Mouse (Mus musculus) ES-Bruce4 (cell line): Measurements from ENCODE around the gene Clrn2. TPM values are rescaled to one million over a fixed set of nuclear protein-coding genes. Genes with fewer than 3 reads are reported as not detected.
A peak's percentile ranks its signal among the peaks of the same experiment; 100 is the strongest.
"Not testable (repeated sequence)": the region's sequence is repeated elsewhere in the genome, so short reads cannot be mapped to it uniquely, and the experiment has no call there.

Source experiments
- H3K27ac ChIP-seq: 2 replicates; pipeline ENCODE4 v1.5.1; 2012; ENCODE audit warnings: low read length, inconsistent platforms; ENCODE audit not compliant: insufficient read depth
- H3K27me3 ChIP-seq: 2 replicates; pipeline ENCODE4 v1.6.1; 2012; ENCODE audit warnings: mild to moderate bottlenecking, low read length, inconsistent platforms; ENCODE audit not compliant: control insufficient read depth, poor library complexity, insufficient read depth, severe bottlenecking
- H3K36me3 ChIP-seq: 2 replicates; pipeline ENCODE4 v1.6.1; 2012; ENCODE audit warnings: inconsistent platforms, mild to moderate bottlenecking, low read length, moderate library complexity; ENCODE audit not compliant: control insufficient read depth, poor library complexity, insufficient read depth, severe bottlenecking
- H3K4me1 ChIP-seq: one replicate; pipeline ENCODE4 v1.8.1; 2011; ENCODE audit warnings: low read length; ENCODE audit not compliant: control insufficient read depth, insufficient read depth
- H3K4me3 ChIP-seq: 2 replicates; pipeline ENCODE4 v1.5.1; 2011; ENCODE audit warnings: low read depth, mild to moderate bottlenecking, low read length
- H3K9ac ChIP-seq: 2 replicates; pipeline ENCODE4 v1.6.1; 2012; ENCODE audit warnings: low read depth, mild to moderate bottlenecking, inconsistent platforms; ENCODE audit not compliant: poor library complexity, severe bottlenecking
- H3K9me3 ChIP-seq: replicated peaks from 2 replicates; pipeline ENCODE4 v1.6.1; 2012; ENCODE audit warnings: mild to moderate bottlenecking, low read length, inconsistent platforms; ENCODE audit not compliant: control insufficient read depth, poor library complexity, insufficient read depth, severe bottlenecking
- CTCF ChIP-seq: IDR thresholded peaks from one replicate; pipeline ENCODE4 v1.8.1; 2011; ENCODE audit warnings: low read depth, low read length
- EP300 ChIP-seq: IDR thresholded peaks from 2 replicates; pipeline ENCODE4 v1.6.1; 2011; ENCODE audit warnings: low read depth, low read length; ENCODE audit not compliant: insufficient read depth
- POLR2A ChIP-seq: IDR thresholded peaks from one replicate; pipeline ENCODE4 v1.8.1; 2011; ENCODE audit warnings: low read length; ENCODE audit not compliant: insufficient read depth
- polyA plus RNA-seq: library from polyadenylated mRNA; stranded (reverse); fragments of >200 nt; gene quantifications from 2 replicates; pipeline ENCODE4 v1.2.4, GENCODE M21; 2011; ENCODE audit warnings: low read depth; ENCODE audit not compliant: missing spikeins, insufficient read depth, insufficient read length

The Clrn2 gene
- polyA plus RNA-seq, 1 experiment: not detected

- H3K9ac ChIP-seq: no peak overlapping the region
- no peak overlapping the region for H3K4me3 ChIP-seq
- no peaks in the 10 kb centered on the region for H3K36me3 ChIP-seq
- H3K4me1 ChIP-seq: peaks cover 2% of the 10 kb centered on the region
- TF ChIP-seq CTCF (no peak), POLR2A (no peak), EP300 (no peak)
- H3K9me3 ChIP-seq: peaks cover 3% of the 10 kb centered on the region; the same call in 1 of the 2 replicates
- H3K27ac ChIP-seq: no peak overlapping the region
- H3K27me3 ChIP-seq: no peaks in the 10 kb centered on the region
Measured at GRCm38 (mm10) chr5:45421881-45422844, 31.4 kb upstream of the Clrn2 start.

- peaks cover 3% of the 10 kb centered on the region; the same call in 1 of the 2 replicates for H3K9me3 ChIP-seq
- no peaks in the 10 kb centered on the region for H3K36me3 ChIP-seq
- no peak overlapping the region for H3K27ac ChIP-seq
- no peaks in the 10 kb centered on the region for H3K27me3 ChIP-seq
- H3K4me1 ChIP-seq: peaks cover 2% of the 10 kb centered on the region
- TF ChIP-seq POLR2A (no peak), EP300 (no peak), CTCF (peak; percentile 73)
- no peak overlapping the region for H3K4me3 ChIP-seq
- H3K9ac ChIP-seq: no peak overlapping the region
Measured at GRCm38 (mm10) chr5:45424021-45424886, 29.3 kb upstream of the Clrn2 start.

GRCm38 (mm10) chr5:45425771-45426170, 27.8 kb upstream of the Clrn2 start:
- not testable (repeated sequence) for H3K27me3 ChIP-seq, H3K4me3 ChIP-seq, H3K36me3 ChIP-seq, H3K9me3 ChIP-seq, H3K9ac ChIP-seq, H3K4me1 ChIP-seq
- H3K27ac ChIP-seq: peak overlapping the region; percentile 28; the same call in 1 of the 2 replicates

GRCm38 (mm10) chr5:45426416-45427034, 27.0 kb upstream of the Clrn2 start:
- Histone ChIP-seq H3K4me1 (peaks cover 2% of the 10 kb centered on the region), H3K27me3 (no peaks in the 10 kb centered on the region), H3K9me3 (peaks cover 3% of the 10 kb centered on the region; the same call in 1 of the 2 replicates), H3K27ac (peak overlapping the region; percentile 51; the same call in 1 of the 2 replicates), H3K9ac (no peak overlapping the region), H3K36me3 (no peaks in the 10 kb centered on the region), H3K4me3 (no peak overlapping the region)
- TF ChIP-seq EP300 (no peak), POLR2A (no peak), CTCF (no peak)

- Histone ChIP-seq H3K27me3 (no peaks in the 10 kb centered on the region), H3K4me1 (peaks cover 2% of the 10 kb centered on the region), H3K9me3 (peaks cover 3% of the 10 kb centered on the region; the same call in 1 of the 2 replicates), H3K4me3 (no peak overlapping the region), H3K27ac (no peak overlapping the region), H3K36me3 (0 out of 2 replicates have a peak, but pooled peaks cover 3% of the 10 kb centered on the region), H3K9ac (no peak overlapping the region)
- TF ChIP-seq POLR2A (no peak), EP300 (no peak), CTCF (no peak)
Measured at GRCm38 (mm10) chr5:45427891-45428290, 25.7 kb upstream of the Clrn2 start.
